Mouse (Mus musculus) spleen, adult 18-20 months (tissue): ENCODE measurements around the gene Zgrf1.

ENCODE experiments used
- DNase-seq, 2 experiments: peaks; one replicate each; pipeline ENCODE4 v3.0.0; 2022; ENCODE audit warnings: mixed read lengths in 2 of 2

The Zgrf1 gene

DNA sequence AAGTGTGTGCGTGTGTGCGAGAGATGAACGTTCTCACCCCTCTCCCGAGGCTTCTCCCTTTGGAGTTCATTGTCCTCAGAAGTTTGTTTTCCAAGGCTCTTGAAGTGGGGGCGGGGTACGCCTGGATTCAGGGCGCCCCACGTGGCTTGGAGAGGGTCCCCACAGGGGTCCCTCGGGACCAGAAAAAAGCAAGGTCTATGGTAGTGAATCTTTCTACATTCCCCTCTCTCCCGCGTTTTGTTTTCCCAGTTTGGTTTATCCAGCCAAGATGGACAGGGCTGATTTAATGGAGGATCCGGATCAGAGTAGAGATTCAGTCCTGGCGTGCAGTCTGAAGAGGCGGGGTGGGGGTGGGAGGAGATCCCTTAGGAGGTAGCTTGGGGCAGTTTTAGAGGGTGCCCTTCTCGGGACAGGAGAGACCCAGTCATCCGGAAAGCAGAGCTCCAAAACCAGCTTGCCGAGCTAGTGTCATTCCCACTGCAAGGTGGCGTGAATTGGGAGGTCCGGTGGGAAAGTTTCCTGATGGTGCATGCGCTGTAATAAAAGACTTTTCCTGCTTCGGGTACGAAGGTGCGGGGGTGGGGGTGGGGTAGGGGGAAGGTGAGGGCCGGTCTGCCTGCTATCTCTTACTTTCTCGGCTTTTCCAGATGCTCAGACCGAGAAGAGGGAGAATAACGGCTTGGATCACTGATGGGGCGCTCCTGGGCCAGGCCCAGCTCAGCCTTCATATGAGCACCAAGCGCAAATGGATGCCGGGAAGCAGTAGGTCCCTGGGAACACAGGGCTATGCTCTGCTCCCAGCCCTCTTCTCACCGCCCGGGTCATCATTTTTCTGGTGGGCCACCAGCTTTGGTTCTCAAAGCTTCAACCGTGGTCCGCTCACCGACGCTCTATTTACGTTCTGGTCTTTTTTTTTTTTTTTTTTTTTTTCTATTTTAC, 87.7 kb downstream of the Zgrf1 start:
- DNase-seq = no peak

DNA sequence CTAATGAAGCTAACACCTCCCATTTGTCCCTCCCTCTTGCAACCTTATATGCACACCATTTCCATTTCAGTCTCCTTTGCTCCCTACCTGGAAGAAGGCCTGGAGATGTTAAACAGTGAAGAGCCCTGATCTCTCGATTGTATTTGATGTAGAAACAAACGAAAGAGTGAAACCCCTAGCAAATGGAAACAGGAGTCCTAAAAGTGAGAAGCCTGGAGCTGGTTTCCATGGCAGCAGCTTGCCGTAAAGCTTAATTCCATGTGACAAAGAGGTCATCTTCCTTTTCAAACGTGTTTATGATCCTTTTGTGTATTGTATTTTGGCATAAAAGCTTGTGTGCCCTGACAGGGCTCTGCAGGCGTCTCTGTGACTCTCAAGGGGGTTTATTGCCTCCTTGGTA, 88.9 kb downstream of the Zgrf1 start:
- no peak for DNase-seq

DNA sequence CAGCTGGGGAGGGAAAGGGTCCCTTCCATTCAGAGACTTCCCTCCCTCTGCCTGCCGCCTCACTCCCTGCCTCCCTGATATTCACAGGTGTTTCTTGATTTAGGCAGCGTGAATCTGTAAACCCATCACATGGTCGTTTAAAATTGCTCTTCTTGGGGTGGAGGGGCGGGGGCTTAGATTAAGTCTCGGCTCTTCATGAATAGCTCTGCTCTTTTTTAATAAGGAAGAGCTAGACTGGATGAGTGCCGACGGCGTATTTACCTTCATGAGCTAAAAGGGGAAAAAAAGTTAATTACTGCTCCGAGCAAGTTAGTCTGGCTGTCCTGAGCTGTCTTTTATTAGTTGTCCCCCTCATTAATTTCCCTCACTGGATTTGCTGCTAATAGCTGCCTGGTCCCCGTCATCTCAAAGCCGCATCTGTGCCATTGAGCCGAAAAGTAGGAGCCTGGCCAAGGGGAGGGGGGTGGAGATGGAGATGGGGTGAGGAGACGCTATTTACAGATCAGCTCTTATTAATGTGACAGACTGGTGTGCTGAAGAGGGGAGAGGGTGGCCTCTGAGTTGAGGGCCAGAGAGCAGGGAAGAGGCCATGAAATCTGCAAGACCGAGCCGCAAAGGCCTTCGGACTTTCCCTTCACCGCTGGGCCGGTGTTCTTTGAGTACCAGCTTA, 93.0 kb downstream of the Zgrf1 start:
- no peak for DNase-seq

DNA sequence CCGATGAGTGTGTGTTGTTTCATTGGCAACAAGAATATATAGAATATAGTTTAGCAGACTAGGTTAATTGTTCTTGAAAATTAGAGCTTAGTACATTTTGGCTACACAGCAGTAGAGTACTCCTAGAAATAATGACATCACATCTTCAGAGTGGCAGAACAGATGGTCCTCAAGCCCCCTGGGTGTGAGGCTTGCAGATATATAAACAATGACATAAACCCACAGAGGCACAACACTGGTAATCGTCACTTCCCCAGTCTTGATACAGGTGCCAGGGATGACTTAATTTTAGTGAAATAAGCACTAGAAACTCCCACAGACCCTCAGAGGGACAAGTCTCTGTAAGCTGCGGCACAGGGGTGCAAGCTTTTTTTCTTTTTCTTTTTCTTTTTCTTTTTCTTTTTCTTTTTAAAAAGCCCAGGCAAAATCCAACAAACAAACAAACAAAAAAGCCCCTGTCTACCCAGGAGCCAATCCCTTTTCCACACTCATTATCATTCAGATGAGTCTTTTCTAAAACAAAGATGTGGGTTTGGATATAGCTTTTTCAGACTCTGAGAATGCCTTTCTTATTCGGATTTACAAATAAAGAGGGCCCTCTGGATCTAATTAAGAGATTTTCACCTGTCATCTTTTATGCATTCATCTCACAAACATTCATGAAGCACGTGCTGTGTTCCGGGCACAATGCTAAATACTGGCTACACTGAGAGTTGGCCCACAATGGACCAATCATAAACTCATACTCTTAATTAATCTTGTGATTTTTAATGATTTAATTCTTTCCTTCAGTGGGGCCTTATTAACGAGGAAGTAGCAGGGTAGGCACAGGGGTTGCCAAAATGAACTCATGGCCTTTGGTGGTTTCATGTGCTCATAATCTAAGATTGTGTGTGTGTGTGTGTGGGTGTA, 98.7 kb downstream of the Zgrf1 start:
- no peak for DNase-seq

DNA sequence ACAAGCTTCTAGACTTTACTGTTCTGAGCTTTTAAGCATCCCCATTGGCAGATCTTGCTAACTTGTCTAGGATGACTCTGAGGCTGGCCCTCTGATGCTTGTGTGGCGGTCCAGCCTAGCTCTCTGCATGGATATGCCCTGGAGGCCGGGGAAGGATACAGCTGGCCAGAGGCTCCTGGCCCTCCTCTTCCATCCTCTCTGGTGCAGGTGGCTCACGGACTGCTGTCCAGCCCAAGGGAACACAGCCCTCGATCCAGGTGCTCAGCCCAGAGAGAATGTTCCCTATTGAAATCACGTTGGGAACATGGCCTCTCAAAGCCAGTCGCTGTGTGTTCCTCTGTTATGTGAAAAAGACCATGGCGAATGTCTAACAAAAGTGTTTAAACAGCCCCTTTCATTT, 107.4 kb downstream of the Zgrf1 start:
- DNase-seq = no peak

DNA sequence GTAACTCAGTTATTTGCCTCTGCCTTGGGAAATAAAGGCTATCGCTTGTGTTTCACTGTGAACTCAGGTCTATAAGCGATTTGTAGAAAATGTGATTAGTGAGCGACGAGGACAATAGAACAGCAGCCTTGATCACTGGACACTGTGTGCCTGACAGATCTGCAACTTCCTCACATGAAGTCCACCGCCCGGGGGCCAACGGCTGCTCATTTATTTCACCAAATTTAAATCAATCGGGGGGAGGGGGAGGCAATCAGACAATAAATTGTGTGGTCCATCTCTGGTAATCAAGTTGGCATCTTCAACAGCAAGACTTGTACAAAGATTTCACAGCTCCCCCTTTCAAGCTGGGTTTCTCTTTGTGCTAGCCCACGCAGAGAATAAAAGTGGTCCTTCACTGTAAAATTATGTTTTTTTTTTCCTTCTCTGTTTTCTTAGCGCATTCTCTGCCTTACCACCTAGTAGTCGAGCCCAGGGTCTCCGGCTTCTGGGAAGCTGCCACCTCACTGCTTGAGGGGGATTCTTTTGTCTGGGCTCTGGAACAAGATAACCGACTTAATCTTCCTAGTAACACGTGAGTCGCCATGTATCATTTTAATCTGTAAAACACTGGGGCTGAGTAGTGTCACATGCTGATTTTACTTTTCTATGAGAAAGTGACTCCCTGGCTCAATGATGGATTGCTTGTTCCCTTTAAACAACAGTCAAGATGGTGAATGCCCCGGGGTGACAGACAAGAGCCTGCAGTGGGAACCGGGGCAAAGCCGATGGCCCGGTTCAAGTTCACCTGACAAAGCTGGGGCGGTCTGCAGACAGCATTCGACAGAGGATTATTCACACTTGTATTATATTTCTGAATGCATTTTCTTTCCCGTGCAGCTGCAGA, 108.6 kb downstream of the Zgrf1 start:
- DNase-seq = no peak
